Mouse (Mus musculus) olfactory bulb, adult 2 months (tissue): ENCODE results near the gene Prdx4.

Experiments used
- CTCF ChIP-seq: fragments of 200-500 bp; IDR thresholded peaks from 2 replicates; pipeline ENCODE4 v1.5.1; 2012; ENCODE audit warnings: low read depth, mild to moderate bottlenecking, low read length, moderate library complexity; ENCODE audit not compliant: insufficient read depth
- POLR2A ChIP-seq: fragments of 200-500 bp; IDR thresholded peaks from 2 replicates; pipeline ENCODE4 v1.6.1; 2012; ENCODE audit warnings: mild to moderate bottlenecking, low read depth, low read length, moderate library complexity; ENCODE audit not compliant: insufficient read depth

- TF ChIP-seq CTCF (no peak), POLR2A (no peak)
These were observed at the start of gene Prdx4 for GRCm38 (mm10) chrX:155340654-155341053.
